Mouse (Mus musculus): ENCODE data around the gene Prickle2.
A peak's percentile ranks its signal among the peaks of the same experiment; 100 is the strongest.

Prickle2 gene

GRCm38 (mm10) chr6:92383196-92383782 lies 322.7 kb downstream of the Prickle2 start:
- DNase-seq (ENCODE audit: extremely low spot score) = peak; percentile 4

- DNase-seq (ENCODE audit: extremely low spot score) = no peak
These were observed 324.9 kb downstream of the Prickle2 start for GRCm38 (mm10) chr6:92381085-92381484.

GRCm38 (mm10) chr6:92374826-92375225 lies 331.1 kb downstream of the Prickle2 start:
- no peak for DNase-seq (ENCODE audit: extremely low spot score)

- no peak for DNase-seq (ENCODE audit: extremely low spot score)
These were observed 335.1 kb downstream of the Prickle2 start for GRCm38 (mm10) chr6:92370896-92371295.

- no peak for DNase-seq (ENCODE audit: extremely low spot score)
These were observed 358.5 kb downstream of the Prickle2 start for GRCm38 (mm10) chr6:92347278-92348028.

GRCm38 (mm10) chr6:92346729-92347128 lies 359.2 kb downstream of the Prickle2 start:
- no peak for DNase-seq (ENCODE audit: extremely low spot score)

GRCm38 (mm10) chr6:92345151-92345550 lies 360.8 kb downstream of the Prickle2 start:
- no peak for DNase-seq (ENCODE audit: extremely low spot score)

GRCm38 (mm10) chr6:92344588-92344987 lies 361.4 kb downstream of the Prickle2 start:
- DNase-seq (ENCODE audit: extremely low spot score) = no peak
